Mouse (Mus musculus) hindbrain, postnatal 0 days (tissue): ENCODE measurements around the gene Emc10. TPM values are rescaled to one million over a fixed set of nuclear protein-coding genes. Genes with fewer than 3 reads are reported as not detected.
A peak's percentile ranks its signal among the peaks of the same experiment; 100 is the strongest.

ENCODE experiments used
- ATAC-seq: fragments of 200-750 bp; cut with Nextera tagmentation; 2 replicates; pipeline ENCODE4 v1.8.0; 2017; ENCODE audit warnings: mild to moderate bottlenecking, moderate TSS enrichment, moderate library complexity
- DNase-seq: peaks from one replicate; pipeline ENCODE4 v3.0.0-alpha.2; 2015; ENCODE audit warnings: low spot score
- H3K27ac ChIP-seq: fragments of 300-500 bp; sonication (generic); 2 replicates; pipeline ENCODE4 v1.5.1; 2014; ENCODE audit warnings: mild to moderate bottlenecking
- H3K27me3 ChIP-seq: fragments of 300-500 bp; sonication (generic); 2 replicates; pipeline ENCODE4 v1.6.1; 2014; ENCODE audit warnings: low read length, mixed read lengths; ENCODE audit not compliant: insufficient read depth
- H3K36me3 ChIP-seq: fragments of 300-500 bp; sonication (generic); 2 replicates; pipeline ENCODE4 v1.6.1; 2014; ENCODE audit warnings: low read length, mixed read lengths; ENCODE audit not compliant: insufficient read depth
- H3K4me1 ChIP-seq: fragments of 300-500 bp; sonication (generic); 2 replicates; pipeline ENCODE4 v1.6.1; 2014; ENCODE audit warnings: antibody characterized with exemption, low read length, mixed read lengths; ENCODE audit not compliant: insufficient read depth
- H3K4me2 ChIP-seq: fragments of 300-500 bp; sonication (generic); 2 replicates; pipeline ENCODE4 v1.6.1; 2014; ENCODE audit warnings: low read depth, mild to moderate bottlenecking, low read length, moderate library complexity, mixed read lengths
- H3K4me3 ChIP-seq: fragments of 300-500 bp; sonication (generic); 2 replicates; pipeline ENCODE4 v1.5.1; 2014; ENCODE audit warnings: low read length
- H3K9ac ChIP-seq: fragments of 300-500 bp; sonication (generic); replicated peaks from 2 replicates; pipeline ENCODE4 v1.6.1; 2014; ENCODE audit warnings: mild to moderate bottlenecking, low read length, moderate library complexity, mixed read lengths
- H3K9me3 ChIP-seq: fragments of 300-500 bp; sonication (generic); 2 replicates; pipeline ENCODE4 v1.6.1; 2016; ENCODE audit warnings: low read length, mixed read lengths
- CTCF ChIP-seq: IDR thresholded peaks from 2 replicates; pipeline ENCODE4 v1.5.1; 2016; ENCODE audit warnings: antibody characterized with exemption, control low read depth, low read depth
- WGBS: fragments of 180-500 bp; shearing (Covaris S2); extraction: QIAGEN DNeasy Blood & Tissue Kit; methylation state at CpG from one replicate; pipeline ENCODE4 v1.1.7; 2014; 5-methylcytosine and 5-hydroxymethylcytosine counted together
- polyA plus RNA-seq: library from polyadenylated mRNA; unstranded; fragments of >200 nt; fragmentation: Nextera tagmentation; extraction: Ambion mirVana; gene quantifications from 2 replicates; pipeline ENCODE4 v1.2.1, GENCODE M21; 2015
- total RNA-seq: library from RNA; depleted of rRNA; stranded (reverse); fragments of >200 nt; gene quantifications from 2 replicates; pipeline ENCODE4 v1.2.3, GENCODE M21; 2014

Emc10 gene
- total and polyA plus RNA-seq, 2 experiments from 2014 or later, result 152 to 311 TPM

- no peak for TF ChIP-seq CTCF
- Histone ChIP-seq H3K4me3 (no peak overlapping the region), H3K4me1 (0 out of 2 replicates have a peak, but pooled peaks cover 4% of the 10 kb centered on the region), H3K9me3 (no peaks in the 10 kb centered on the region), H3K9ac (no peak overlapping the region), H3K4me2 (no peak overlapping the region), H3K36me3 (peaks cover 23% of the 10 kb centered on the region), H3K27me3 (no peaks in the 10 kb centered on the region), H3K27ac (no peak overlapping the region)
- WGBS, result 92% methylated on average over 1 of the region's 1 CpGs
- DNase-seq (peak; percentile 0), ATAC-seq (no peak)
Measured at GRCm38 (mm10) chr7:44456302-44456701, 40.0 kb downstream of the Emc10 start.

- WGBS, result 30% methylated on average over 3 of the region's 3 CpGs
- Histone ChIP-seq H3K27me3 (no peaks in the 10 kb centered on the region), H3K4me2 (no peak overlapping the region), H3K9me3 (no peaks in the 10 kb centered on the region), H3K4me1 (0 out of 2 replicates have a peak, but pooled peaks cover 4% of the 10 kb centered on the region), H3K27ac (0 out of 2 replicates have a peak overlapping the region, but pooled peaks have one; percentile 20), H3K4me3 (no peak overlapping the region), H3K36me3 (peaks cover 20% of the 10 kb centered on the region), H3K9ac (0 out of 2 replicates have a peak overlapping the region, but pooled peaks have one; percentile 5)
- peak; percentile 8; the same call in 1 of the 2 replicates for ATAC-seq
- no peak for DNase-seq
- no peak for TF ChIP-seq CTCF
Measured at GRCm38 (mm10) chr7:44453256-44453655, 43.1 kb downstream of the Emc10 start.

- 28% methylated on average over 12 of the region's 12 CpGs for WGBS
- Histone ChIP-seq H3K36me3 (peaks cover 18% of the 10 kb centered on the region), H3K4me3 (no peak overlapping the region), H3K4me1 (peaks cover 30% of the 10 kb centered on the region), H3K9ac (0 out of 2 replicates have a peak overlapping the region, but pooled peaks have one; percentile 13), H3K9me3 (no peaks in the 10 kb centered on the region), H3K27ac (peak overlapping the region; percentile 41; the same call in 1 of the 2 replicates), H3K4me2 (peak overlapping the region; percentile 93), H3K27me3 (no peaks in the 10 kb centered on the region)
- ATAC-seq (no peak), DNase-seq (no peak)
- TF ChIP-seq CTCF, result no peak
Measured at GRCm38 (mm10) chr7:44446070-44446855, 50.1 kb downstream of the Emc10 start.

- Histone ChIP-seq H3K27ac (peak overlapping the region; percentile 37), H3K4me2 (peak overlapping the region; percentile 93), H3K9me3 (no peaks in the 10 kb centered on the region), H3K9ac (peak overlapping the region; percentile 93; the same call in 1 of the 2 replicates), H3K4me3 (peak overlapping the region; percentile 71; the same call in 1 of the 2 replicates), H3K27me3 (no peaks in the 10 kb centered on the region), H3K4me1 (peaks cover 35% of the 10 kb centered on the region), H3K36me3 (peaks cover 18% of the 10 kb centered on the region)
- ATAC-seq (no peak), DNase-seq (no peak)
- 29% methylated on average over 7 of the region's 7 CpGs for WGBS
- TF ChIP-seq CTCF, result 0 out of 2 replicates have a peak, but pooled peaks have one; percentile 7
Measured at GRCm38 (mm10) chr7:44445528-44445923, 50.8 kb downstream of the Emc10 start.

- Histone ChIP-seq H3K27me3 (no peaks in the 10 kb centered on the region), H3K36me3 (peaks cover 18% of the 10 kb centered on the region), H3K9me3 (no peaks in the 10 kb centered on the region), H3K4me2 (peak overlapping the region; percentile 93), H3K4me3 (peak overlapping the region; percentile 71), H3K9ac (peak overlapping the region; percentile 93), H3K27ac (peak overlapping the region; percentile 37; the same call in 1 of the 2 replicates), H3K4me1 (peaks cover 35% of the 10 kb centered on the region)
- no peak for TF ChIP-seq CTCF
- ATAC-seq, result no peak
- DNase-seq, result no peak
- 29% methylated on average over 29 of the region's 29 CpGs for WGBS
Measured at GRCm38 (mm10) chr7:44444886-44445527, 51.3 kb downstream of the Emc10 start.

GRCm38 (mm10) chr7:44443268-44444173 lies 52.8 kb downstream of the Emc10 start:
- H3K27me3 ChIP-seq, result no peaks in the 10 kb centered on the region
- DNase-seq (peak; percentile 82), ATAC-seq (peak; percentile 61)
- H3K36me3 ChIP-seq, result peaks cover 7% of the 10 kb centered on the region
- H3K4me2 ChIP-seq, result peak overlapping the region; percentile 93
- TF ChIP-seq CTCF, result peak; percentile 68
- peak overlapping the region; percentile 98 for H3K27ac ChIP-seq
- H3K4me1 ChIP-seq, result peaks cover 35% of the 10 kb centered on the region
- peak overlapping the region; percentile 71 for H3K4me3 ChIP-seq
- H3K9me3 ChIP-seq, result no peaks in the 10 kb centered on the region
- WGBS, result 3% methylated on average over 20 of the region's 20 CpGs
- peak overlapping the region; percentile 93 for H3K9ac ChIP-seq
